Mouse (Mus musculus) heart, embryonic 13.5 days (tissue): ENCODE data around the gene Efna5. TPM values are rescaled to one million over a fixed set of nuclear protein-coding genes. Genes with fewer than 3 reads are reported as not detected.
A peak's percentile ranks its signal among the peaks of the same experiment; 100 is the strongest.

Source experiments
- ATAC-seq: fragments of 200-750 bp; cut with Nextera tagmentation; 2 replicates; pipeline ENCODE4 v1.8.0; 2017; ENCODE audit warnings: moderate TSS enrichment; ENCODE audit not compliant: insufficient number of reproducible peaks, low FRiP score, low TSS enrichment; ENCODE audit errors: extremely low read depth
- H3K27ac ChIP-seq: fragments of 300-500 bp; sonication (generic); replicated peaks from 2 replicates; pipeline ENCODE4 v1.5.1; 2015; ENCODE audit warnings: moderate library complexity, mild to moderate bottlenecking, inconsistent platforms
- H3K27me3 ChIP-seq: fragments of 300-500 bp; sonication (generic); replicated peaks from 2 replicates; pipeline ENCODE4 v1.6.1; 2015; ENCODE audit warnings: mild to moderate bottlenecking, inconsistent platforms
- H3K36me3 ChIP-seq: fragments of 300-500 bp; sonication (generic); 2 replicates; pipeline ENCODE4 v1.6.1; 2015; ENCODE audit warnings: mild to moderate bottlenecking, inconsistent platforms
- H3K4me1 ChIP-seq: fragments of 300-500 bp; sonication (generic); 2 replicates; pipeline ENCODE4 v1.6.1; 2015; ENCODE audit warnings: inconsistent platforms
- H3K4me2 ChIP-seq: fragments of 300-500 bp; sonication (generic); 2 replicates; pipeline ENCODE4 v1.6.1; 2015; ENCODE audit warnings: inconsistent platforms, mild to moderate bottlenecking, moderate library complexity
- H3K4me3 ChIP-seq: fragments of 300-500 bp; sonication (generic); 2 replicates; pipeline ENCODE4 v1.5.1; 2015; ENCODE audit warnings: moderate library complexity, mild to moderate bottlenecking, inconsistent platforms
- H3K9ac ChIP-seq: fragments of 300-500 bp; sonication (generic); 2 replicates; pipeline ENCODE4 v1.6.1; 2015; ENCODE audit warnings: inconsistent platforms, mild to moderate bottlenecking, moderate library complexity
- H3K9me3 ChIP-seq: fragments of 300-500 bp; sonication (generic); 2 replicates; pipeline ENCODE4 v1.6.1; 2016; ENCODE audit warnings: inconsistent platforms
- WGBS: fragments of 180-500 bp; shearing (Covaris S2); methylation state at CpG from one replicate; pipeline ENCODE4 v1.1.7; 2015; ENCODE audit warnings: mixed read lengths; 5-methylcytosine and 5-hydroxymethylcytosine counted together
- polyA plus RNA-seq: library from polyadenylated mRNA; unstranded; fragments of >200 nt; fragmentation: Nextera tagmentation; extraction: Ambion mirVana; gene quantifications from 2 replicates; pipeline ENCODE4 v1.2.1, GENCODE M21; 2015

Gene Efna5
- polyA plus RNA-seq, 1 experiment from 2014 or later: 22.0 TPM

- no peak overlapping the region for H3K4me2 ChIP-seq
These were observed 62.8 kb downstream of the Efna5 start for GRCm38 (mm10) chr17:62818337-62818736.

GRCm38 (mm10) chr17:62816879-62817278 lies 64.2 kb downstream of the Efna5 start:
- H3K9ac ChIP-seq: no peak overlapping the region
- no peaks in the 10 kb centered on the region for H3K36me3 ChIP-seq
- H3K27me3 ChIP-seq: no peaks in the 10 kb centered on the region
- no peaks in the 10 kb centered on the region for H3K9me3 ChIP-seq
- WGBS: 77% methylated on average over 10 of the region's 10 CpGs
- no peak overlapping the region for H3K4me2 ChIP-seq
- H3K4me3 ChIP-seq: no peak overlapping the region
- no peak overlapping the region for H3K27ac ChIP-seq
- ATAC-seq: no peak
- peaks cover 19% of the 10 kb centered on the region for H3K4me1 ChIP-seq

More at GRCm38 (mm10) chr17:62818337-62818736, 62.8 kb downstream of the Efna5 start:
- no peak overlapping the region for H3K4me3 ChIP-seq
- no peaks in the 10 kb centered on the region for H3K36me3 ChIP-seq
- no peaks in the 10 kb centered on the region for H3K9me3 ChIP-seq
- peaks cover 19% of the 10 kb centered on the region for H3K4me1 ChIP-seq
- H3K27ac ChIP-seq: no peak overlapping the region
- 75% methylated on average over 2 of the region's 2 CpGs for WGBS
- H3K9ac ChIP-seq: no peak overlapping the region
- ATAC-seq: no peak
- no peaks in the 10 kb centered on the region for H3K27me3 ChIP-seq

GRCm38 (mm10) chr17:62813461-62813860 lies 67.7 kb downstream of the Efna5 start:
- WGBS: 79% methylated on average over 6 of the region's 6 CpGs
- H3K4me3 ChIP-seq: no peak overlapping the region
- H3K36me3 ChIP-seq: no peaks in the 10 kb centered on the region
- no peak for ATAC-seq
- H3K4me1 ChIP-seq: peaks cover 6% of the 10 kb centered on the region
- no peak overlapping the region for H3K27ac ChIP-seq
- no peaks in the 10 kb centered on the region for H3K9me3 ChIP-seq
- H3K27me3 ChIP-seq: no peaks in the 10 kb centered on the region
- H3K4me2 ChIP-seq: no peak overlapping the region
- no peak overlapping the region for H3K9ac ChIP-seq

DNA sequence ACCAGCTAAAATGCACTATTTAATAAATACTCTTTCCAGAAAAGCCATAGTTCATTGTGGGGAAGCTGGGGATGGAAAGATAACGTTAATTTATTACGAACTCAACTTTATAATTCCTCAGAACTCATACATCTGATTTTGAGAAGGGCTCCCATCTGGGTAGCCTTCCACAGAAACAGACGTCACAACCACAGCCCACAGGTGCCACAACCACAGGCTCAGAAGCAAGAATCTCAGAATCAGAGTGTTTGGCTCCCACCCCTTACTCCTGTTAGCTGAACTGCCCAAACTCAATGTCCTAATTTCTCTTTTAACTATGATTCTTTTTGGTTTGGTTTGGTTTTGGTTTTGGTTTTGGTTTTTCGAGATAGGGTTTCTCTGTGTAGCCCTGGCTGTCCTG lies 73.2 kb downstream of the Efna5 start:
- Histone ChIP-seq H3K27ac (no peak overlapping the region), H3K4me2 (no peak overlapping the region), H3K9me3 (no peaks in the 10 kb centered on the region), H3K36me3 (no peaks in the 10 kb centered on the region), H3K27me3 (no peaks in the 10 kb centered on the region), H3K4me1 (peaks cover 5% of the 10 kb centered on the region; the same call in 1 of the 2 replicates), H3K9ac (no peak overlapping the region), H3K4me3 (no peak overlapping the region)
- 89% methylated on average over 4 of the region's 4 CpGs for WGBS
- ATAC-seq: no peak

DNA sequence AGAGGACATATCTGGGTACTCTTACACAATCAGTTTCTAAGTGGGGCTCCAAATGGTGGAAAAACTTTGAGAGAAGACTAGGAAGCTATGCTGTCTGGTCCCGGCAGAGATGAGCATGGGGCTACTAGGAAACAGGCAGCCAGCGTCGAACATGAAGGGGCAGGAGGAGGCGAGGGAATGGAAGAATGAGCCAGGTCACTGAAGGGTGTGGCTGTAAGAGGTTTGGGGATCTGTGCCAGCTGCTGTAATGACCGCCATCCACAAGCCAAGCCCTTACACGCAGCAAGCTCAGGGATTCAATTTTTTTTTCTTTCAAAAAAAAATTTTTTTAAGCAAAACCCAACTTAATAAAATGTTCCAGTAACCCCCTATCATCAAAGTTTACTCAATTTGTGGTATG lies 74.5 kb downstream of the Efna5 start:
- H3K27me3 ChIP-seq: no peaks in the 10 kb centered on the region
- H3K9me3 ChIP-seq: no peaks in the 10 kb centered on the region
- no peak overlapping the region for H3K27ac ChIP-seq
- no peak overlapping the region for H3K4me3 ChIP-seq
- no peak for ATAC-seq
- no peak overlapping the region for H3K4me2 ChIP-seq
- no peak overlapping the region for H3K9ac ChIP-seq
- peaks cover 8% of the 10 kb centered on the region; the same call in 1 of the 2 replicates for H3K4me1 ChIP-seq
- 75% methylated on average over 6 of the region's 6 CpGs for WGBS
- H3K36me3 ChIP-seq: no peaks in the 10 kb centered on the region

- no peak for ATAC-seq
- Histone ChIP-seq H3K4me1 (peaks cover 13% of the 10 kb centered on the region), H3K4me2 (no peak overlapping the region), H3K9ac (no peak overlapping the region), H3K9me3 (no peaks in the 10 kb centered on the region), H3K27ac (no peak overlapping the region), H3K36me3 (no peaks in the 10 kb centered on the region), H3K27me3 (no peaks in the 10 kb centered on the region), H3K4me3 (no peak overlapping the region)
- WGBS: 62% methylated on average over 6 of the region's 6 CpGs
These were observed 78.4 kb downstream of the Efna5 start for GRCm38 (mm10) chr17:62802748-62803147.

DNA sequence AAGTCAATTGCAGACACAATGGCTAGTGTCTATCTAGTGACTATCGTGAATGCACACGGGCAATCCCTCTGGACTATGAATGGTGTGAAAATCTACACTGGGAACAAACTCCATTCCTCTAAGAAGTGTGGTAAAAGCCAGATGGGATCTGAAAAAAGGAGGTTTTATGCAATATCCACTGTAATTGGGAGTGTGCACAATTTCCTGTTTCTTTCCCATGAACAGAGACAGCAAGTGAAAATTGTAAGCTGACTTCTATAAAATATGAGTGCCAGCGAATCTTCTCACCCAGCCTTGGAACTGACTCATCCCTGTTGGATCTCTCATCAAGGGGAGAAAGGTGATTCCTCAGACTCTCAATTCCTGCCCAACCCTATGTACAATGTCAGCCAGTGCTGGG lies 83.8 kb downstream of the Efna5 start:
- H3K4me1 ChIP-seq: peaks cover 11% of the 10 kb centered on the region; the same call in 1 of the 2 replicates
- ATAC-seq: no peak

DNA sequence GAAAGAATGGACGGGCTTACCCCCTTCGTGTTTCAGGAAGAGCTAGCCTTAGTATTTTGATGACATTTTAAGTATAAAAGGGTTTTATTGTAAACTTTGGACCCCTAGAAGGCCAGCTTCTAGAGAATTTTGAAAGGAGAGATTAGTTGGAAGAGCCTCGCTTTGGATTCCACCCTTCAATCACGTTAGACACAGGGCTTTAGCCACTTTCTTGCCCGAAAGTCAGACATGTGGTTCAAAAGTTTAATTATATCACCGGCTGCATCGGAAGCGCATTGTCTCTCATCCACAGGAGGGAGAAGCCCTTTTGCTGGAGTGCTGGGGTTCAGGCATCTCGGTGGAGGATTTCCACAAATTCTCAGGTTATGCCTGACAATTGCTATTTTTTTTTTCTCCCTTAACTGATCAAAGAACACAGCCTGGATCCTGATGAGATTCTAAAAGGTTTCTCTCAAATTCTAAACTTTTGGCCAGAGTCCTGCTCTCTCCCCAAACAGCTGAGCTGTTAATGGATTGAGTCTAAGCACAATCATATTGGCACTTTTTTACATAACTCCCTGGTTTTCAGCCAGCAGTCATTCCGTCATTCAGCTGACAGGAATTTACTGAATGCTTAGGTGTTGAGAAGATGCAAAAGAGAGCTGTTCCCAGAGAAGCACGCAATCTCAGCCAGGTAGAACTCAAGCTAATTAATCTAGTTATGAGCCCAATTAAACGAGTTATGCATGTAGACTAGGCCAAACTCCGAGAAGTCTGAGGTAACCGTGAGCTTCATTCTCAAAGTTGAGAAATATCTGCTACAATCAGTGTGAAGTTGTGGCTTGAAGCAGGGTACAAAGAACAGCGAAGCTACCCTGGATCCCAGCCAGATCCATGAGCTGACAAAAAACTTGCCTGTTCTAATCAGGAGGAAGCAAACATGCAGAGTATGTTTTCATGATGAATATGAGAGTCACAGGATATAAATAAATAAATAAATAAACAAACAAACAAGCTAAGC lies 91.5 kb downstream of the Efna5 start:
- H3K36me3 ChIP-seq: no peaks in the 10 kb centered on the region
- 30% methylated on average over 15 of the region's 15 CpGs for WGBS
- H3K4me2 ChIP-seq: peak overlapping the region; percentile 37
- H3K4me3 ChIP-seq: no peak overlapping the region
- ATAC-seq: no peak
- no peaks in the 10 kb centered on the region for H3K27me3 ChIP-seq
- H3K27ac ChIP-seq: no peak overlapping the region
- H3K9ac ChIP-seq: peak overlapping the region; percentile 29; the same call in 1 of the 2 replicates
- H3K9me3 ChIP-seq: no peaks in the 10 kb centered on the region
- peaks cover 43% of the 10 kb centered on the region for H3K4me1 ChIP-seq

More for the DNA sequence above, 83.8 kb downstream of the Efna5 start:
- no peaks in the 10 kb centered on the region for H3K27me3 ChIP-seq
- WGBS: 91% methylated on average over 3 of the region's 3 CpGs
- no peaks in the 10 kb centered on the region for H3K36me3 ChIP-seq
- no peak overlapping the region for H3K27ac ChIP-seq
- H3K4me3 ChIP-seq: no peak overlapping the region
- no peak overlapping the region for H3K4me2 ChIP-seq
- no peak overlapping the region for H3K9ac ChIP-seq
- no peaks in the 10 kb centered on the region for H3K9me3 ChIP-seq

DNA sequence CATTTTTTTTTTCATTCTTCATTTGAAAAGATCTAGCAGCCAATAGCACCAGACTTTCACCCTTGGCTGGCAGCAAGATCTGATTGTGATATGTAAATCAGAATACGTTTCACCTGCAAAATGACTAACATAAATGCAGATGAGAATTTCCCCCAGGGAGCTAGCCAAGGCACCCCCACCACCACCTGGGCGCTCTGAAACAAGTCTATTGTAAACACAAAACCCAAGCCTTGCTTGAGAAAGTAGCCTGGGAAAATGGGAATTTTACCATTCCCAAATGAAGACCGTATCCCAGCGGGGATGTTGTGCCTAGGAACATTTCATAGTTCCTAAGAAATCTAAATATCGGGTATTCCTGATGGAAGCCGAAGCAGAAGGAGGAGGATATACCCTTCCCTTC lies 92.3 kb downstream of the Efna5 start:
- WGBS: 63% methylated on average over 6 of the region's 6 CpGs
- Histone ChIP-seq H3K9ac (no peak overlapping the region), H3K9me3 (no peaks in the 10 kb centered on the region), H3K4me1 (peaks cover 51% of the 10 kb centered on the region), H3K4me3 (no peak overlapping the region), H3K27me3 (no peaks in the 10 kb centered on the region), H3K4me2 (peak overlapping the region; percentile 37; the same call in 1 of the 2 replicates), H3K27ac (no peak overlapping the region), H3K36me3 (no peaks in the 10 kb centered on the region)
- ATAC-seq: no peak

DNA sequence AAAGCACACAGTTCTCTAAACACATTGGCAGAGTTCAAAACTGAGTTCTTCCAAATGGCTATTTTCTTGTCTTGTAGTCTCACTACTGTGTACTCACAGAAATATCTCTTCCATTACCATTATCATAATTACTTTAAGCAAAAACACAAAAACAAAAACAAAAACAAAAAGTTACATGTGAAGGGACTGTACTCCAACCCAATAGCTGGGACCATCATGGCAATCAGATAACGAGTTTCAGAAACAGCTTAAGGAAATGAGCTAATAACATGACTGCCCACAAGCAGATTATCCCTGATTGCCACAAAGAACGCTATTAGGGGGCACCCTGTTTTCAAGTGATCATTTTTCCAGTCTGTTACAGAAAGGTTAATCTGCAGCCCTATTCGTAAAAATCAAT lies 93.3 kb downstream of the Efna5 start:
- no peak overlapping the region for H3K27ac ChIP-seq
- no peaks in the 10 kb centered on the region for H3K9me3 ChIP-seq
- H3K4me2 ChIP-seq: no peak overlapping the region
- ATAC-seq: no peak
- no peak overlapping the region for H3K4me3 ChIP-seq
- H3K36me3 ChIP-seq: no peaks in the 10 kb centered on the region
- H3K4me1 ChIP-seq: peaks cover 58% of the 10 kb centered on the region
- H3K27me3 ChIP-seq: no peaks in the 10 kb centered on the region
- H3K9ac ChIP-seq: no peak overlapping the region
- 65% methylated on average over 3 of the region's 3 CpGs for WGBS

GRCm38 (mm10) chr17:62786602-62786907 lies 94.6 kb downstream of the Efna5 start:
- Histone ChIP-seq H3K4me2 (no peak overlapping the region), H3K4me1 (peaks cover 63% of the 10 kb centered on the region), H3K27ac (no peak overlapping the region), H3K27me3 (no peaks in the 10 kb centered on the region), H3K4me3 (no peak overlapping the region), H3K9me3 (no peaks in the 10 kb centered on the region), H3K9ac (no peak overlapping the region), H3K36me3 (no peaks in the 10 kb centered on the region)
- WGBS: 69% methylated on average over 7 of the region's 7 CpGs
- ATAC-seq: no peak
